13 mouse cellular contexts compared by ENCODE assay signal in genomic region chr11:119715437-119715836, GRCm38 (mm10).
A peak's percentile ranks its signal among the peaks of the same experiment; 100 is the strongest.
DNase-seq lines count a peak whose midpoint lies in the region; ATAC-seq and TF ChIP-seq lines count a peak whose summit lies in the region.
"Had no signal": no experiment of that assay in that cellular context is flagged by ENCODE, and none has a peak within 500 bp of the region (broad histone marks: within the 10 kb centered on the region; RNA-seq: fewer than 3 reads in every experiment).

No protein-coding gene starts in this region.

- H3K36me3 ChIP-seq in forebrain, embryonic 10.5 days (replicated peaks), result peaks cover 8% of the 10 kb centered on the region; the same call in 1 of the 2 replicates
- H3K36me3 ChIP-seq in forebrain, embryonic 12.5 days (replicated peaks), result no peaks in the 10 kb centered on the region
- H3K36me3 ChIP-seq in liver, embryonic 14.5 days (replicated peaks; ENCODE audit: control insufficient read depth, insufficient read depth, low read depth), result no peaks in the 10 kb centered on the region
- H3K36me3 ChIP-seq in intestine, embryonic 16.5 days (ENCODE audit: control insufficient read depth, insufficient read depth, low read length), result no peaks in the 10 kb centered on the region

- no peak overlapping the region for H3K9ac ChIP-seq in forebrain, embryonic 12.5 days
- H3K9ac ChIP-seq in liver, embryonic 14.5 days (replicated peaks), result no peak overlapping the region
- no peak overlapping the region for H3K9ac ChIP-seq in intestine, embryonic 16.5 days (ENCODE audit: low read depth, low read length)

- TF ChIP-seq CTCF in liver, embryonic 14.5 days (IDR thresholded peaks at IDR 0.05; ENCODE audit: low read depth), result 0 out of 2 replicates have a peak, but pooled peaks have one; percentile 13

- 52% methylated on average over 5 of the region's 5 CpGs for WGBS in forebrain, embryonic 10.5 days
- 50% methylated on average over 5 of the region's 5 CpGs for WGBS in forebrain, embryonic 12.5 days
- WGBS in liver, embryonic 14.5 days (ENCODE audit: insufficient replicate concordance), result 61% methylated on average over 5 of the region's 5 CpGs
- WGBS in intestine, embryonic 16.5 days, result 55% methylated on average over 5 of the region's 5 CpGs

- intact Hi-C loops in heart, postnatal 14 days (cut with DNase I), result no loop called here

- H3K9me3 ChIP-seq in forebrain, embryonic 10.5 days, result peaks cover 6% of the 10 kb centered on the region; the same call in 1 of the 2 replicates
- H3K9me3 ChIP-seq in forebrain, embryonic 12.5 days, result no peaks in the 10 kb centered on the region
- no peaks in the 10 kb centered on the region for H3K9me3 ChIP-seq in liver, embryonic 14.5 days (ENCODE audit: control insufficient read depth, low read length)
- H3K9me3 ChIP-seq in intestine, embryonic 16.5 days (ENCODE audit: control insufficient read depth, low read length), result no peaks in the 10 kb centered on the region

- no peak for ATAC-seq in forebrain, embryonic 12.5 days (ENCODE audit: low FRiP score)
- no peak for ATAC-seq in liver, embryonic 14.5 days (ENCODE audit: insufficient read depth)
- peak; percentile 40; the same call in 1 of the 2 replicates for ATAC-seq in intestine, embryonic 16.5 days

- no peaks in the 10 kb centered on the region for H3K27me3 ChIP-seq in forebrain, embryonic 10.5 days (ENCODE audit: poor library complexity, severe bottlenecking)
- no peaks in the 10 kb centered on the region for H3K27me3 ChIP-seq in forebrain, embryonic 12.5 days
- H3K27me3 ChIP-seq in liver, embryonic 14.5 days (ENCODE audit: control insufficient read depth, insufficient read depth, low read length), result no peaks in the 10 kb centered on the region
- no peaks in the 10 kb centered on the region for H3K27me3 ChIP-seq in intestine, embryonic 16.5 days (replicated peaks; ENCODE audit: control insufficient read depth, insufficient read depth, low read length)

- no peak for TF ChIP-seq EP300 in liver, embryonic 14.5 days (IDR thresholded peaks at IDR 0.05; ENCODE audit: low read depth)

- DNase-seq in forebrain, embryonic 10.5 days (ENCODE audit: extremely low spot score, low spot score), result no peak
- DNase-seq in liver, embryonic 14.5 days (ENCODE audit: low read depth in 3 of 3, low spot score in 3 of 3), result no peak
- DNase-seq in liver (no peak), MN1 (ENCODE audit: low spot score) (peak; percentile 52)
- no peak for DNase-seq in gastrocnemius, adult 8-10 months (ENCODE audit: low spot score in 2 of 2)
- no peak for DNase-seq in heart, postnatal 14 days
- DNase-seq: adrenal gland, adult 2 months; cerebellum, adult 9-10 months; heart, adult 2 months; kidney, adult 2 months; thymus, postnatal 25 days had no signal

- H3K4me1 ChIP-seq in forebrain, embryonic 10.5 days, result peaks cover 20% of the 10 kb centered on the region
- H3K4me1 ChIP-seq in forebrain, embryonic 12.5 days, result peaks cover 17% of the 10 kb centered on the region
- H3K4me1 ChIP-seq in liver, embryonic 14.5 days (replicated peaks; ENCODE audit: control insufficient read depth in 2 of 2, insufficient read depth in 2 of 2, low read length in 1 of 2), result peaks cover 0 to 2% of the 10 kb centered on the region in 2 experiments; a peak in 1 of 4 replicates
- H3K4me1 ChIP-seq in intestine, embryonic 16.5 days (ENCODE audit: control insufficient read depth, insufficient read depth, low read length), result peaks cover 11% of the 10 kb centered on the region; the same call in 1 of the 2 replicates

- H3K4me2 ChIP-seq in forebrain, embryonic 12.5 days, result no peak overlapping the region
- H3K4me2 ChIP-seq in liver, embryonic 14.5 days (ENCODE audit: low read depth), result no peak overlapping the region
- H3K4me2 ChIP-seq in intestine, embryonic 16.5 days (ENCODE audit: low read depth, low read length), result no peak overlapping the region

- peak overlapping the region; percentile 11; the same call in 1 of the 2 replicates for H3K27ac ChIP-seq in forebrain, embryonic 10.5 days
- H3K27ac ChIP-seq in forebrain, embryonic 12.5 days, result no peak overlapping the region
- no peak overlapping the region for H3K27ac ChIP-seq in liver, embryonic 14.5 days
- H3K27ac ChIP-seq in intestine, embryonic 16.5 days (ENCODE audit: low read length), result no peak overlapping the region
- H3K27ac ChIP-seq: heart, adult 2 months had no signal

- no peak overlapping the region for H3K4me3 ChIP-seq in forebrain, embryonic 10.5 days
- H3K4me3 ChIP-seq in forebrain, embryonic 12.5 days (replicated peaks), result no peak overlapping the region
- H3K4me3 ChIP-seq in liver, embryonic 14.5 days (ENCODE audit: insufficient read depth in 1 of 2, low read depth in 2 of 2, low read length in 2 of 2), result no peak overlapping the region
- H3K4me3 ChIP-seq in intestine, embryonic 16.5 days (ENCODE audit: low read length), result no peak overlapping the region
- H3K4me3 ChIP-seq: heart, adult 2 months had no signal
